Mouse (Mus musculus): ENCODE results near the gene Hspg2.

DNA sequence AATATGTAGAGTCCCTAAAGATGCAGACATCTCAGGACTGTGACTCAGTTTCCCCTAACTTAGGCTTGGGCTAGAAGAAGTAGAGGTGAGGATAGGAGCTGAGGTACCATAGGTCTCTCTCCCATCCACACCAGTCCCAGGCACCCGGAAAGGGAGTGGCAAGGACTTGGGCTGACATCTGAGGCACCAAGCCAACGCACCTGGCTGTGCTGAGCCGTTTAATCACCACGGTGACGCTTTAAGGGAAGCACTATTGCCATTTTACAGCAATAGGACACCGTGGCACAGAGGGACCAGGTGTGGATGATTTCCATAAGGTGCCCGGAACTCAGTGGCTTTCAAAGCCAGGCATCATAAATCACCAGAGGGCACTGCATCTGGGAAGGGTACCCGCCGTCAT, 10.3 kb upstream of the Hspg2 start:
- TF ChIP-seq POLR2A (IDR thresholded peaks at IDR 0.05; ENCODE audit: low read depth, low read length) (no peak), CTCF (conservative IDR thresholded peaks at IDR 0.05; ENCODE audit: insufficient read depth, insufficient read length, low read depth, low read length) (no peak)
